Mouse (Mus musculus) erythroblast, adult 5-6 weeks (primary cell): ENCODE data around the gene Tob1. TPM values are rescaled to one million over a fixed set of nuclear protein-coding genes. Genes with fewer than 3 reads are reported as not detected.

ENCODE experiments used
- ATAC-seq: replicated peaks from 2 replicates; pipeline ENCODE4 v1.8.0; 2016; ENCODE audit warnings: moderate number of reproducible peaks, mild to moderate bottlenecking, moderate TSS enrichment, inconsistent platforms; ENCODE audit not compliant: poor library complexity, low FRiP score, severe bottlenecking
- total RNA-seq, 2 experiments: library from RNA; stranded (forward) in 1 of 2; stranded (reverse) in 1 of 2; fragments of 150-400 nt in 1 of 2; fragments of 200-764, 138-1000 nt in 1 of 2; gene quantifications; 2 replicates each; pipeline versions ENCODE4 v1.2.3 to v1.2.4; 2015 to 2017; ENCODE audit warnings: low replicate concordance in 2 of 2

Tob1 gene
- total RNA-seq, 2 experiments from 2014 or later = 3.5 to 5.3 TPM

GRCm38 (mm10) chr11:94257987-94258386, 46.7 kb downstream of the Tob1 start:
- no peak for ATAC-seq

- no peak for ATAC-seq
These were observed 48.6 kb downstream of the Tob1 start for GRCm38 (mm10) chr11:94259814-94260213.

- ATAC-seq = peak; percentile 87
These were observed 50.5 kb downstream of the Tob1 start for GRCm38 (mm10) chr11:94261585-94262370.

Other genes with a start within 250 kb of the Tob1 start
- 22.7 TPM in 1 of 2 replicates, not detected in the other for gene Gm20390, start 243.2 kb upstream of the Tob1 start, total RNA-seq (2015; ENCODE audit: low replicate concordance)
- gene Gm20390, start 243.2 kb upstream of the Tob1 start, total RNA-seq (2017; ENCODE audit: low replicate concordance) = 0.68 and 3.9 TPM in 2 replicates
- gene Nme1, start 242.9 kb upstream of the Tob1 start, total RNA-seq (2015; ENCODE audit: low replicate concordance) = 11.9 and 60.4 TPM in 2 replicates
- 16.6 and 19.9 TPM in 2 replicates for gene Nme1, start 242.9 kb upstream of the Tob1 start, total RNA-seq (2017; ENCODE audit: low replicate concordance)
- gene Spag9, start 215.4 kb upstream of the Tob1 start, total RNA-seq (2015; ENCODE audit: low replicate concordance) = 9.2 and 18.3 TPM in 2 replicates
- 24.3 and 25.9 TPM in 2 replicates for gene Spag9, start 215.4 kb upstream of the Tob1 start, total RNA-seq (2017; ENCODE audit: low replicate concordance)
- gene Wfikkn2, start 34.6 kb downstream of the Tob1 start, total RNA-seq (2015; ENCODE audit: low replicate concordance) = not detected in 2 replicates
- not detected in 2 replicates for gene Wfikkn2, start 34.6 kb downstream of the Tob1 start, total RNA-seq (2017; ENCODE audit: low replicate concordance)
- not detected in 2 replicates for gene Gm21885, start 70.4 kb downstream of the Tob1 start, total RNA-seq (2015; ENCODE audit: low replicate concordance)
- not detected in 2 replicates for gene Gm21885, start 70.4 kb downstream of the Tob1 start, total RNA-seq (2017; ENCODE audit: low replicate concordance)
- gene Luc7l3, start 110.5 kb downstream of the Tob1 start, total RNA-seq (2015; ENCODE audit: low replicate concordance) = 140 and 142 TPM in 2 replicates
- gene Luc7l3, start 110.5 kb downstream of the Tob1 start, total RNA-seq (2017; ENCODE audit: low replicate concordance) = 373 and 416 TPM in 2 replicates
- gene Ankrd40, start 116.5 kb downstream of the Tob1 start, total RNA-seq (2015; ENCODE audit: low replicate concordance) = 4.0 and 4.4 TPM in 2 replicates
- gene Ankrd40, start 116.5 kb downstream of the Tob1 start, total RNA-seq (2017; ENCODE audit: low replicate concordance) = 13.4 and 17.4 TPM in 2 replicates
- gene Abcc3, start 181.5 kb downstream of the Tob1 start, total RNA-seq (2015; ENCODE audit: low replicate concordance) = 4.2 TPM in 1 of 2 replicates, not detected in the other
- 3.2 and 8.6 TPM in 2 replicates for gene Abcc3, start 181.5 kb downstream of the Tob1 start, total RNA-seq (2017; ENCODE audit: low replicate concordance)